Mouse (Mus musculus): Measurements from ENCODE around the gene Dpt.
"Not testable (repeated sequence)": the region's sequence is repeated elsewhere in the genome, so short reads cannot be mapped to it uniquely, and the experiment has no call there.

Dpt gene

GRCm38 (mm10) chr1:164815330-164815729 lies 18.9 kb downstream of the Dpt start:
- in situ Hi-C loops (cut with MboI, MseI): loop anchor here (5.0 kb wide), 1 partner anchor 67 kb away; no protein-coding TSS in a partner anchor

- in situ Hi-C loops (cut with MboI, MseI): loop anchor here (5.0 kb wide), 1 partner anchor 65 kb away; no protein-coding TSS in a partner anchor
These were observed 20.9 kb downstream of the Dpt start for GRCm38 (mm10) chr1:164817331-164817730.

DNA sequence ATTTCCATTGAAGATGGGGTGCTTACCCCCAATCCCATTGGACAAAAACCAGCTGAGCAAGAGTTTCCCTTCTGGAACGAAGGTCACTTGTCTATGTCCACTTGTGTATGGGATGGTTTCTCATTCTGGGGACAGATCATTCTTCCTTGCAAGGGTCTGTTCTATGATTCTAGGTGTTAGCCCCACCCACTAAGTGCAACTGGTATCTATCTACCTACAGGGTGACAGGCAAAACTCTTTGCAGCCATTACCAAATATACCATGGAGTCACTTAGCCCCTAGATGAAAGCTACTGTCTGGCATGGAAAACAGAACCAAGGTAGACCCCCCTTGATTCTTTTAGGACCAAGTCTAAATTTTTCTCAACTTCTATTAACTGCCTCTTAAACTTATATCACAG lies 24.9 kb downstream of the Dpt start:
- in situ Hi-C loops (cut with MboI, MseI): no loop called here

GRCm38 (mm10) chr1:164821821-164822220 lies 25.4 kb downstream of the Dpt start:
- in situ Hi-C loops (cut with MboI, MseI): no loop called here

DNA sequence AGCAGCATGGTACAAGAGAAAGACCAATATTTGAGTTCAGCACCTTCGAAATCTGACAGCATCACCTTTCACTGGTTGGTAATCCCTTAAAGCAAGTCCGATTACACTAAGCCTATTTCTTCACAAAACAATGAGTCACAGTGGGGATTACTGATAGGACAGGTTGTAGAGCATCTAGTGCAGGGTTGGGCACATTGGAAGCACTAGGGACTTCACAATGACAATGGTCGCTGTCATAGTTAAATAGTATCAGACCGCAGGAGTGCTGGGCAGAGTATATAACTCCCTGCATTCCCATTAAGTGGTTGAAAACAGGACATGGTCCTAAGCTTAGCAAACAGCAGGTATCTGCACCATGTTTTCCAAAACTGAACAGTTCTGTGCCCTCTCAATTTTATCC lies 25.8 kb downstream of the Dpt start:
- in situ Hi-C loops (cut with MboI, MseI): no loop called here

DNA sequence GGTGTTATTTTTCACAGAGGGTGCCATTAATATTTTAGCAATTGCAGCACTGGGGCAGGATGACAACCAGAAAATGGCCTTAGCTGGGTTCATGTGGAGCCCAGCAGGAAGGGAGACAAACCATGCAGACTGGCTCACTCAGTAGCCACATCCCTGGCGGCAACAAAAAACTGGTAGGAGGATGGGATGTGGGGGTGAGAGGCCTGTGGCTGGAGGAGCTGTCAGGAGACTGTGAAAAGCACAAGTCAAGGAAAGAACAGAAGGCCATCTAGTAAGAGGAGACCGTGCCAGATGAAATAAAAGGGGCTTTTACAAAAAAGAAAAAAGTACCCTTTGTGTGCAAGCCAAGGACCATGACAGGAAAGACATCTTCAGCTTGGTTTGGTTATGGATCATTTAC lies 28.5 kb downstream of the Dpt start:
- in situ Hi-C loops (cut with MboI, MseI): no loop called here

- in situ Hi-C loops (cut with MboI, MseI): no loop called here
These were observed 33.4 kb downstream of the Dpt start for GRCm38 (mm10) chr1:164829881-164830280.

- in situ Hi-C loops (cut with MboI, MseI): no loop called here
These were observed 36.0 kb downstream of the Dpt start for GRCm38 (mm10) chr1:164832459-164832858.

- in situ Hi-C loops (cut with MboI, MseI): no loop called here
These were observed 52.3 kb downstream of the Dpt start for GRCm38 (mm10) chr1:164848616-164849265.

GRCm38 (mm10) chr1:164855700-164856099 lies 59.3 kb downstream of the Dpt start:
- in situ Hi-C loops (cut with MboI, MseI): not testable (repeated sequence)

- in situ Hi-C loops (cut with MboI, MseI): no loop called here
These were observed 63.5 kb downstream of the Dpt start for GRCm38 (mm10) chr1:164859952-164860351.

DNA sequence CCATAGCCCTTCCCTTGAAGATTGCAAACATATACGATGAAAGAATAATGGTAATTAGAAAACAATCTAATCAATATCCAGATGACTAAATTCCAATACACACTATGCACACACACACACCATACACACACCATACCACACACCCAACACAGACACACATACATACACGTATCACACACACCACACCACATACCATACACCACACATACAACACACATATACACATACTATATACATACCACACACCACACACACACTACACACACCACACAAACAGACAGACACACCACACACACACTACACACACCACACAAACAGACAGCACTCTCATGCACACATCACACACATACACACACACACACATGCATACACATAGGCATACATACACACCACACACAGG lies 64.3 kb downstream of the Dpt start:
- in situ Hi-C loops (cut with MboI, MseI): no loop called here

- in situ Hi-C loops (cut with MboI, MseI): no loop called here
These were observed 65.1 kb downstream of the Dpt start for GRCm38 (mm10) chr1:164861501-164861900.

DNA sequence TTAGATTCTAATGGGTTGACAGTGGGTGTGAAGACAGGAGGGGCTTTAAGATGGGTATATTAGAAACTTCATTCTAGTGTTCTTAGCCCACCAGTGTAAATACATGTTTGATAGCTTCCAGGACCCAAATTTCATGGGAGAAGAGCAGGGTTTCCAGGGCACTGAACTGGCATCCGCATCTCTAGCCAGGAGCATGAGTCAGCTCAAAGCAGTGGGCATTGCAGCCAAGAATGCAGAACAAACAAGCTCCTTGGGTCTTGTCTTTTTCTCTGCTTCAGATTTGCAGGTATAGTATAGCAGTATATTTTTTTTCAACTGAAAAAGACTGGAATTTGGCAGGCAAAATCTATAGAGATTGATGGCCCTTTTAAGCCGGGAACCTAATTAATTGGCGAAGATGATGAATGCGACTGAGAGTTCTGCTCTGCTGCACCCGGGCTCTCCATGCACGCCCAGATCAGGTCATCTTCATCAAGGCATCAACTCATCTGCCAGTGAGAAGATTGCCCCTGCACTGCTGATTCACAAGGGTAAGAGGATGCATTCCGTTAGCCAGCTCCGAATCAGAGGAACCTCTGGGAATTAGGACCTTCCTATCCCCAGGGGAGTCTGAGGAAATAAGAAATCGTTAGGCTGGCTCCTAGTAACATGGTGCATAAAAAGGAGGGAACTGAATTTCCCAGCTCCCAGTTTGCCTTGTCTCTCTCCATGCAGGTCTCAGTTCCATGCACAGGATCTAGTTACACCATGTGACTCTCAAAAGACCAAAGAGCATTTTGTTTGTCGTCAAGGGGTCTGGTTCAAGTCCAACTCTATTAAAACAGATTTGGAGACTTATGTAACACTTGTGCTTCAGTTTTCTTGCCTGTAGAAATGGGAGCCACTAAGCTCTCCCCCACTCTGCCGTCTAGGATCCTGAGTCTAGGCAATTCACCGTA lies 66.8 kb downstream of the Dpt start:
- in situ Hi-C loops (cut with MboI, MseI): no loop called here

DNA sequence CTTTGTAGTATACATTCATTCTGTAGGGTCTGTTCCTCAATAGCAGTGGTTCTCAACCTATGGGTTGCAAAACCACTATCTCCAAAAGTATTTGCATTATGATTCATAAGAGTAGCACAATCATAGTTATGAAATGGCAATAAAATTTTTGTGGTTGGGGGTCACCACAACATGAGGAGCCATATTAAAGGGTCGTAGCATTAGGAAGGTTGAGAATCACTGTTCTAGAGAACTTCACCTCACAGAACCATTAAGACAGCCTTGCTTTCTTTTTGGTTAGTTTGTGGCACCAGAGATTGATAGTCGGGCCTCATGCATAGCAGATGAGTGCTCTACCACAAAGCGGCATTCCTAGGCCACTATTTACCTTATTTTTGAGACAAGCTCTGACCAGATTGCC lies 68.2 kb downstream of the Dpt start:
- in situ Hi-C loops (cut with MboI, MseI): no loop called here

DNA sequence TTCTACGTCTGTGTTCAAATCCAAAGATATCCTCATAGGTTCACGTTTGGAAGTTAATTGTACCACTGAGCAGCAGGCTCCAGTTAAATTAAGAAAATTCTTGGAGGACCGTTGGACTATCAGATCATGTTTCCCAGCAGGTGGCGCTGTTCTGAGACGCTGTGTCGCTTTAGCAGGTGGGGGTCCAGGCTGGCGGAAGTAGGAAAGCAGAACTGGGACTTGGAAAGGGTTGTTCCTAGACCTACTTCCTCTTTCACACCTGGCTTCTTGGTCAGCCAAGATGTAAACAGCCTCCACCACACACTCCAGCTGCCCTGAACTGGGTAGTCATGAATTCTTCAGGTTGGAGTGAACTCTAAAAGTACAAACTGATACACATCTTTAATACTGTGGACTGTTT lies 74.2 kb downstream of the Dpt start:
- in situ Hi-C loops (cut with MboI, MseI): no loop called here
